Mouse (Mus musculus): ENCODE measurements around the gene Lig1. TPM values are rescaled to one million over a fixed set of nuclear protein-coding genes. Genes with fewer than 3 reads are reported as not detected.
"Not testable (repeated sequence)": the region's sequence is repeated elsewhere in the genome, so short reads cannot be mapped to it uniquely, and the experiment has no call there.

Gene Lig1
- polyA plus RNA-seq, 2 experiments: 70.0 to 117 TPM

DNA sequence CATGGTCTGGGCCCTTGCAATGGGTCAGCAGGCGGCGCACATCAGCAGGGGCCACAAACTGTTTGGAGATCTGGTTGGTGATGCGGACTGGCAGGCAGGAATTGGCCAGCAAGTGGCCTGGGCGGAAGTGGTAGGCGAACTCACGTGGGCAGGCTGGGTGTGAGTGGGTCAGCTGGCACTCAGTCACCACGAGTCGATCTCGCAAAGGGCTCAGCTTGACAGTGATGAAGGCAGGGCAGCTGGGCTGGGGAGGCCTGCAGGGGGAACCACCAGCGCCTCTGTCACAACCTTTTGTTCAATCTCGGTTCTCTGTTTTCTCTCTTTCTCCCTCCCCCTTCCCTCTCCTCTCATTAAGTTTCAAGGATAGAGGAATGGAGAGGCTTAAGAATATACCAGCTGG lies 7.7 kb upstream of the Lig1 start:
- TF ChIP-seq EP300 (IDR thresholded peaks at IDR 0.05; ENCODE audit: low read depth) (no peak), CTCF (IDR thresholded peaks at IDR 0.05; ENCODE audit: low read depth) (no peak)
- no peak overlapping the region for H3K4me3 ChIP-seq (ENCODE audit: insufficient read depth in 1 of 2, low read depth in 2 of 2, low read length in 2 of 2)

DNA sequence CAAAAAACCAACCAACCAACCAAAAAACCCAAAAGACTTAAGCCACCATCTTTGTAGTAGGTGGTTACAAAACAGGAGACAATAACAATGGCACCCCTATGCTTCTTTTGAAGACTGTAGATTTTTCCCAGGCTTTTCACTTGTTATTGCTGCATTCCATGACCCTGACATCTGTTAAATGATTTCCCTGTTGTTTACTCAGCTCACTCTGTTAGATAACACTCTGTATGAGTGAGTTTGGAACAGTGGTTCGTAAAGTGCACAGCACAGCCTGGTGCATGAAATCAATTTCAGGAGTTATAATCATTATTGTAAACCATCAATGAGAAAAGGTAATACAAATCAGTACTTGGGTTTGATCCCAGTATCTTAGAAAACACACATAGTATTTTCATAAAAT lies 5.4 kb upstream of the Lig1 start:
- Histone ChIP-seq H3K9ac (replicated peaks) (no peak overlapping the region), H3K4me2 (ENCODE audit: low read depth) (no peak overlapping the region), H3K9me3 (ENCODE audit: control insufficient read depth, low read length) (no peaks in the 10 kb centered on the region), H3K27me3 (ENCODE audit: control insufficient read depth, insufficient read depth, low read length) (no peaks in the 10 kb centered on the region), H3K36me3 (replicated peaks; ENCODE audit: control insufficient read depth, insufficient read depth, low read depth) (no peaks in the 10 kb centered on the region), H3K27ac (no peak overlapping the region), H3K4me1 (replicated peaks; ENCODE audit: control insufficient read depth in 2 of 2, insufficient read depth in 2 of 2, low read length in 1 of 2) (no peaks in the 10 kb centered on the region), H3K4me3 (ENCODE audit: insufficient read depth in 1 of 2, low read depth in 2 of 2, low read length in 2 of 2) (no peak overlapping the region)
- TF ChIP-seq EP300 (IDR thresholded peaks at IDR 0.05; ENCODE audit: low read depth): no peak
- TF ChIP-seq CTCF (IDR thresholded peaks at IDR 0.05; ENCODE audit: low read depth): no peak
- ATAC-seq (ENCODE audit: insufficient read depth): peak; percentile 41; the same call in 1 of the 2 replicates
- DNase-seq (ENCODE audit: low read depth in 3 of 3, low spot score in 3 of 3): no peak
- WGBS (ENCODE audit: insufficient replicate concordance): 60% methylated on average over 1 of the region's 1 CpGs

More for the DNA sequence above, 7.7 kb upstream of the Lig1 start:
- no peak overlapping the region for H3K4me2 ChIP-seq (ENCODE audit: low read depth)
- no peaks in the 10 kb centered on the region for H3K4me1 ChIP-seq (replicated peaks; ENCODE audit: control insufficient read depth in 2 of 2, insufficient read depth in 2 of 2, low read length in 1 of 2)
- no peak overlapping the region for H3K27ac ChIP-seq
- H3K27me3 ChIP-seq (ENCODE audit: control insufficient read depth, insufficient read depth, low read length): no peaks in the 10 kb centered on the region
- no peak overlapping the region for H3K9ac ChIP-seq (replicated peaks)
- 67% methylated on average over 11 of the region's 11 CpGs for WGBS (ENCODE audit: insufficient replicate concordance)
- DNase-seq (ENCODE audit: low read depth in 3 of 3, low spot score in 3 of 3) (no peak), ATAC-seq (ENCODE audit: insufficient read depth) (no peak)
- H3K9me3 ChIP-seq (ENCODE audit: control insufficient read depth, low read length): no peaks in the 10 kb centered on the region
- no peaks in the 10 kb centered on the region for H3K36me3 ChIP-seq (replicated peaks; ENCODE audit: control insufficient read depth, insufficient read depth, low read depth)

DNA sequence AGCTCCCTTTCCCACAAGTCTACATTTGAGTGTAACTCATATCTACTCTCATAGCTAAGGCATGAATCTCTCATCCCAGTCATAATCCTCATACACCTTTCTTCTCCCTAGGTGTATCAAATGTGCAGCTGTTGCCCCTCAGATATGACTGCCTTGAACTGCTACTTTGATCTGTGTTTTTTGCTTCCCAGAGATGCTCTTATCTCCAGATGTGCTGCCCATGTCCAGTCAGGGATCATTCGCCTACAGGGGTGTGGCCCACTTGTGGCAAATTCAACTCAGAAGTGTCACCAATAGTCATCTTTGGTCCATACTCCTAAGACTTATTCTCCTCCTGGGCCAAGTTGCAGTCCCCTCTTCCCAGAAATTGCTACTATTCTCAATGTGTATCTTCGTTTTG lies 750 bp downstream of the Lig1 start:
- no peaks in the 10 kb centered on the region for H3K9me3 ChIP-seq (ENCODE audit: control insufficient read depth, low read length)
- H3K27ac ChIP-seq: peak overlapping the region; percentile 27; the same call in 1 of the 2 replicates
- WGBS (ENCODE audit: insufficient replicate concordance): 5% methylated on average over 2 of the region's 2 CpGs
- H3K36me3 ChIP-seq (replicated peaks; ENCODE audit: control insufficient read depth, insufficient read depth, low read depth): peaks cover 26% of the 10 kb centered on the region
- H3K4me2 ChIP-seq (ENCODE audit: low read depth): peak overlapping the region; percentile 75
- peak overlapping the region; percentile 61 for H3K9ac ChIP-seq (replicated peaks)
- H3K27me3 ChIP-seq (ENCODE audit: control insufficient read depth, insufficient read depth, low read length): no peaks in the 10 kb centered on the region
- TF ChIP-seq EP300 (IDR thresholded peaks at IDR 0.05; ENCODE audit: low read depth) (no peak), CTCF (IDR thresholded peaks at IDR 0.05; ENCODE audit: low read depth) (no peak)
- DNase-seq (ENCODE audit: low read depth in 3 of 3, low spot score in 3 of 3) (peak; percentile 35 to 41 (median 39)), ATAC-seq (ENCODE audit: insufficient read depth) (peak; percentile 24)
- peak overlapping the region; percentile 87 to 95 for H3K4me3 ChIP-seq (ENCODE audit: insufficient read depth in 1 of 2, low read depth in 2 of 2, low read length in 2 of 2)
- H3K4me1 ChIP-seq (replicated peaks; ENCODE audit: control insufficient read depth in 2 of 2, insufficient read depth in 2 of 2, low read length in 1 of 2): peaks cover 0 to 8% of the 10 kb centered on the region in 2 experiments; a peak in 3 of 4 replicates

GRCm38 (mm10) chr7:13278308-13278891 lies 1.3 kb downstream of the Lig1 start, which contains the start of gene Zswim9:
TSS of gene Zswim9 (minus strand) at chr7:13278721.
- H3K4me2 ChIP-seq (ENCODE audit: low read depth): peak within 1 kb of the TSS; percentile 75

GRCm38 (mm10) chr7:13278957-13279356 lies 1.9 kb downstream of the Lig1 start:
- H3K4me2 ChIP-seq (ENCODE audit: low read depth): peak overlapping the region; percentile 75
- WGBS (ENCODE audit: insufficient replicate concordance): 2% methylated on average over 13 of the region's 29 CpGs
- H3K36me3 ChIP-seq (replicated peaks; ENCODE audit: control insufficient read depth, insufficient read depth, low read depth): peaks cover 35% of the 10 kb centered on the region
- peak; percentile 74 for ATAC-seq (ENCODE audit: insufficient read depth)
- H3K27me3 ChIP-seq (ENCODE audit: control insufficient read depth, insufficient read depth, low read length); H3K27ac ChIP-seq; H3K9me3 ChIP-seq (ENCODE audit: control insufficient read depth, low read length); H3K4me1 ChIP-seq (replicated peaks; ENCODE audit: control insufficient read depth in 2 of 2, insufficient read depth in 2 of 2, low read length in 1 of 2); DNase-seq (ENCODE audit: low read depth in 3 of 3, low spot score in 3 of 3): not testable (repeated sequence)
- H3K9ac ChIP-seq (replicated peaks): peak overlapping the region; percentile 61
- H3K4me3 ChIP-seq (ENCODE audit: insufficient read depth in 1 of 2, low read depth in 2 of 2, low read length in 2 of 2): peak overlapping the region; percentile 87 to 95

More at GRCm38 (mm10) chr7:13278308-13278891, 1.3 kb downstream of the Lig1 start, which contains the start of gene Zswim9:
- peak within 1 kb of the TSS; percentile 87 to 95 for H3K4me3 ChIP-seq (ENCODE audit: insufficient read depth in 1 of 2, low read depth in 2 of 2, low read length in 2 of 2)
- DNase-seq (ENCODE audit: low read depth in 3 of 3, low spot score in 3 of 3): peak; percentile 82 to 86 (median 86)
- H3K9ac ChIP-seq (replicated peaks): peak within 1 kb of the TSS; percentile 61
- 1% methylated on average over 39 of the region's 39 CpGs for WGBS (ENCODE audit: insufficient replicate concordance)
- H3K27me3 ChIP-seq (ENCODE audit: control insufficient read depth, insufficient read depth, low read length): no peaks in the 10 kb centered on the region
- H3K9me3 ChIP-seq (ENCODE audit: control insufficient read depth, low read length): no peaks in the 10 kb centered on the region
- peaks cover 0 to 8% of the 10 kb centered on the region in 2 experiments; a peak in 3 of 4 replicates for H3K4me1 ChIP-seq (replicated peaks; ENCODE audit: control insufficient read depth in 2 of 2, insufficient read depth in 2 of 2, low read length in 1 of 2)
- no peak for TF ChIP-seq EP300 (IDR thresholded peaks at IDR 0.05; ENCODE audit: low read depth)
- TF ChIP-seq CTCF (IDR thresholded peaks at IDR 0.05; ENCODE audit: low read depth): peak; percentile 23
- peak; percentile 98 for ATAC-seq (ENCODE audit: insufficient read depth)
- peak within 1 kb of the TSS; percentile 59 for H3K27ac ChIP-seq
- peaks cover 29% of the 10 kb centered on the region for H3K36me3 ChIP-seq (replicated peaks; ENCODE audit: control insufficient read depth, insufficient read depth, low read depth)

All from liver, embryonic 14.5 days (tissue).